In the genomic region with DNA sequence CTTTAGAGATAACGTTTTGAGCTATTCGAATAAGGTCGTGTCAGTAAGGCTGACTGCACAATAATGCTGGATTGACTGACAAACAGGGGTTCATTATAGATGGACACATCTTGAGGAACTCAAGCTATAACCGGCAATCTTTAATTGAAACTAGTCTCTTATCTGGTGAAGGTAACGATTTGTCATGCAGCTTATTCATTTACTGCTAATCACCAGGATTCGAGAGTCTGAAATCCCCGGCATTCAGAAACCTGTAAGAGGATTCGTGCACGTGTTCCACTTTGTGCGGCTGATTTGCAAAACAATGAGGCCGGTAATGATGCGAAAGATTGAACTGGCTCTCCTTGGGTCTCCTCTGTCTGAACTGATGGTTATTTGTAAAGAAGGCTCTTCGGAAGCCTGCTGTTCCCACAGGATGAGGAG, we compare ENCODE assay signal across 11 mouse cellular contexts.
A peak's percentile ranks its signal among the peaks of the same experiment; 100 is the strongest.
DNase-seq lines count a peak whose midpoint lies in the region; ATAC-seq lines count a peak whose summit lies in the region.
"Had no signal": no experiment of that assay in that cellular context is flagged by ENCODE, and none has a peak within 500 bp of the region (broad histone marks: within the 10 kb centered on the region; RNA-seq: fewer than 3 reads in every experiment).

No protein-coding gene starts in this region.

- DNase-seq in heart, postnatal 25 days (ENCODE audit: low spot score), result no peak
- peak; percentile 71 for DNase-seq in embryo, embryonic 10.5 days (ENCODE audit: low spot score)
- DNase-seq in neural tube, embryonic 11.5 days (ENCODE audit: low spot score), result peak; percentile 32
- DNase-seq in adrenal gland, postnatal 36 days, result no peak
- DNase-seq in kidney, adult 9 months, result no peak
- DNase-seq: thymus, adult 18-20 months had no signal

- H3K36me3 ChIP-seq in heart, embryonic 14.5 days (ENCODE audit: control insufficient read depth, insufficient read depth, low read length), result no peaks in the 10 kb centered on the region
- no peaks in the 10 kb centered on the region for H3K36me3 ChIP-seq in hindbrain, embryonic 12.5 days
- H3K36me3 ChIP-seq in neural tube, embryonic 11.5 days (ENCODE audit: control insufficient read depth, insufficient read depth, low read length), result no peaks in the 10 kb centered on the region

- H3K27me3 ChIP-seq in heart, embryonic 14.5 days (ENCODE audit: control insufficient read depth, insufficient read depth, low read length), result no peaks in the 10 kb centered on the region
- H3K27me3 ChIP-seq in hindbrain, embryonic 12.5 days, result no peaks in the 10 kb centered on the region
- no peaks in the 10 kb centered on the region for H3K27me3 ChIP-seq in neural tube, embryonic 11.5 days (ENCODE audit: control insufficient read depth, insufficient read depth, low read length)

- H3K4me1 ChIP-seq in heart, embryonic 14.5 days (ENCODE audit: control insufficient read depth in 2 of 2, insufficient read depth in 2 of 2, low read length in 2 of 2), result peaks cover 3 to 7% of the 10 kb centered on the region in 2 experiments; a peak in 2 of 4 replicates
- peaks cover 10% of the 10 kb centered on the region; the same call in 1 of the 2 replicates for H3K4me1 ChIP-seq in hindbrain, embryonic 12.5 days
- no peaks in the 10 kb centered on the region for H3K4me1 ChIP-seq in neural tube, embryonic 11.5 days (ENCODE audit: control insufficient read depth, insufficient read depth, low read length)

- WGBS in heart, embryonic 14.5 days, result 35% methylated on average over 13 of the region's 13 CpGs
- WGBS in hindbrain, embryonic 12.5 days, result 21% methylated on average over 13 of the region's 13 CpGs
- WGBS in neural tube, embryonic 11.5 days, result 41% methylated on average over 13 of the region's 13 CpGs

- H3K4me2 ChIP-seq in heart, embryonic 14.5 days (ENCODE audit: low read length), result peak overlapping the region; percentile 35
- H3K4me2 ChIP-seq in hindbrain, embryonic 12.5 days (replicated peaks), result peak overlapping the region; percentile 39
- H3K4me2 ChIP-seq in neural tube, embryonic 11.5 days (ENCODE audit: low read depth), result no peak overlapping the region
- H3K4me2 ChIP-seq: liver, embryonic 11.5 days had no signal

- H3K27ac ChIP-seq in heart, embryonic 14.5 days (replicated peaks in 1 of 2; ENCODE audit: control insufficient read depth in 1 of 2, insufficient read depth in 1 of 2, low read depth in 2 of 2, low read length in 2 of 2), result no peak overlapping the region
- H3K27ac ChIP-seq in hindbrain, embryonic 12.5 days, result no peak overlapping the region
- no peak overlapping the region for H3K27ac ChIP-seq in neural tube, embryonic 11.5 days (ENCODE audit: low read depth, low read length)

- intact Hi-C loops in heart, postnatal 25 days (cut with DNase I), result no loop called here

- no peak overlapping the region for H3K9ac ChIP-seq in heart, embryonic 14.5 days (ENCODE audit: low read length)
- no peak overlapping the region for H3K9ac ChIP-seq in hindbrain, embryonic 12.5 days
- no peak overlapping the region for H3K9ac ChIP-seq in neural tube, embryonic 11.5 days (ENCODE audit: low read length)

- no peak overlapping the region for H3K4me3 ChIP-seq in heart, embryonic 14.5 days (ENCODE audit: control insufficient read depth in 1 of 2, insufficient read depth in 1 of 2, low read depth in 1 of 2, low read length in 2 of 2)
- no peak overlapping the region for H3K4me3 ChIP-seq in hindbrain, embryonic 12.5 days
- no peak overlapping the region for H3K4me3 ChIP-seq in neural tube, embryonic 11.5 days (ENCODE audit: low read depth, low read length)

- H3K9me3 ChIP-seq in heart, embryonic 14.5 days (ENCODE audit: control insufficient read depth, low read length), result no peaks in the 10 kb centered on the region
- H3K9me3 ChIP-seq in hindbrain, embryonic 12.5 days (replicated peaks), result no peaks in the 10 kb centered on the region
- H3K9me3 ChIP-seq in neural tube, embryonic 11.5 days (ENCODE audit: control insufficient read depth, low read length), result no peaks in the 10 kb centered on the region

- ATAC-seq in heart, embryonic 14.5 days (ENCODE audit: insufficient number of reproducible peaks, insufficient read depth, low FRiP score, low read depth), result no peak
- ATAC-seq in hindbrain, embryonic 12.5 days (ENCODE audit: low FRiP score), result peak; percentile 63
- ATAC-seq in neural tube, embryonic 11.5 days (ENCODE audit: insufficient read depth, low FRiP score, low TSS enrichment), result peak; percentile 38; the same call in 1 of the 2 replicates
- no peak for ATAC-seq in megakaryocyte-erythroid progenitor cell, adult 5-6 weeks (replicated peaks; ENCODE audit: low FRiP score, low TSS enrichment, poor library complexity, severe bottlenecking)
- ATAC-seq: inflammation-experienced regulatory T-cells, adult 6 months had no signal

Comparison
In these comparisons a context has a peak if more than half of its experiments do, and no peak if none do; other contexts are left out.
1. ATAC-seq: peak in hindbrain, embryonic 12.5 days (single experiment) and neural tube, embryonic 11.5 days (single experiment); none in heart, embryonic 14.5 days (single experiment) and megakaryocyte-erythroid progenitor cell, adult 5-6 weeks (single experiment).
2. DNase-seq: peak in embryo, embryonic 10.5 days (single experiment) and neural tube, embryonic 11.5 days (single experiment); none in heart, postnatal 25 days (single experiment), adrenal gland, postnatal 36 days (0 of 2) and kidney, adult 9 months (single experiment).